Mouse (Mus musculus) activated CD4-positive, CD25-positive, alpha-beta regulatory T cell, adult 4 months (primary cell): ENCODE measurements around the gene Fancc. TPM values are rescaled to one million over a fixed set of nuclear protein-coding genes. Genes with fewer than 3 reads are reported as not detected.

Source experiments
- ATAC-seq: one replicate; pipeline ENCODE4 v1.8.0; 2017
- polyA plus RNA-seq, 2 experiments: library from polyadenylated mRNA; unstranded; fragments of 100-300 nt; shearing (Covaris generic); gene quantifications; one replicate each; pipeline ENCODE4 v1.2.1; 2017

Gene Fancc
- 10 to 100 TPM; 15.3 to 15.7 TPM for polyA plus RNA-seq

DNA sequence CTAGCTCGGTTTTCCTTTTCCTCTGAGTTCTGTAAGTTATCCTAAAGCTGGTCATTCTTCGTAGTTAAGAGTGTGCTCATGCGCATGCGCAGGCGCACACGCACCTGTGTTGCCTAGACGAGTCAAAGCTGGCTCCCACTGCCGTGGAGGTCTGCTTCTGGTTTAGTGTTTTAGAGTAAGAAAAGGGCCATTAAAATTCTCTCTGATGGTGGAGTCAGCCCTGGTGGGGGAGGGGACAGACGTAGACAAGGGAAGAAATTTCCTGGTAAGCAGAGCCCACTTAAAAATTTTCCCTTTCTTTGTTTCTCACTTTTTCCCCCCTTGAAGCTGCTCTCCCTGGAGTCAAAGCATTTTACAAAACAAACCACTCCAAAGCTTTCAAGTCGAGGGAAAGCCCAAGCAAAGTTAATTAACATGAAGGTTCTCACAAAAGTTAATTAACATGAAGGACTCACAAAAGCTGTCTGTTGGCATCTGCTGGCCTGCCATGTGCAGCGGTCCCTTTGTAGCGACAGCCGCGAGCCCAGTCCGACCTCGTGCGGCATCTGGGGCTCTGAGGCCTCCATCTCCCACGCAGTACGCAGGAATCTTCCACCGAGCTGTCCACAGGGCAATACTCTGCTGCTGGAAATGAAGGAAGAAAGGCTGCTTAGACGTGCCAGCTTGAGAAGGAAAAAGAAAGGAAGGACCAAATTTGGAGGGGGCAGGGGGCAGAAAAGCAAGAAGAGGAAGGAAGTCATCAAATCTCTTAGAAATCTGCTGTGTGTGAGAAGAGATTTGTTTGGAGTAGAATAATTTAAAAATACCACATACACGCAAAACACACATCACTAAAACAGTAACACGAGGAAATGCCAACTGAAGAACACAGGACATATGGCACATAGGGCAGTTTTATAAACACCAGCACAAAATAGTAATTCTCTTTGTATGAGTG, at the start of gene Fancc:
Fancc (minus strand) TSS at position 633 of the 937 bp plus-strand sequence.
- ATAC-seq, result peak; percentile 69

DNA sequence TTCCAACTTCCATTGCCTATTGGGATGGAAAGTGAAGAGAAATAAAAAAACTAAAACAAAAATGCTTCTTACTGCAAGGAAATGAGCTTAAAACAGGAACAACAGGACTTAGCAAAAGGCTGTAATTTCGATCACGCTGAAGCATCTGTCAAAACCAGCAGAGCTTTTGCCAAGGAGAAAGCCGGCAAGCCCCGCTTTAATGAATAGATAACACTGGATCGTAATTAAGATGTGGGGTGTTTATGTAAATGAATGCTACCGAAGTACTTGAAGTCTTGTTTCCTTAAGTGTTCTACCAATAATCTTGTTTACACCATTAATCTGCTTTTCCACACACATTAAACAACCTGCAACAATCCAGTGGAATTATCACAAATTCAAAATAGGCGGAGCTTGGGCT, 48.2 kb upstream of the Fancc start:
- no peak for ATAC-seq

DNA sequence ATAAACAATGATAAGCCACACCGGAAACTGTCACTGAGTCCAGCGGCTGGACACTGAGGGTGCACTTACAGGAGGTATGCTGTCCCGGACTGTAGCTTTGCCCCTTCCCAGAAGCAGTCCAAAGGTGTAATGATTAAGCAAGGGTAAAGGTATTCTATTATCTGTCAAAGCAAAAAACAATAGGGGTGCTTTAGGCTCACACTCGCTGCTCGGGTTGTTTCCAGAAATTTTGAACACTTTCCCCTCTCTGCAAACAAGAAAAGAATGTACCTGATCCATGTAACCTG, 47.8 kb upstream of the Fancc start:
- no peak for ATAC-seq

DNA sequence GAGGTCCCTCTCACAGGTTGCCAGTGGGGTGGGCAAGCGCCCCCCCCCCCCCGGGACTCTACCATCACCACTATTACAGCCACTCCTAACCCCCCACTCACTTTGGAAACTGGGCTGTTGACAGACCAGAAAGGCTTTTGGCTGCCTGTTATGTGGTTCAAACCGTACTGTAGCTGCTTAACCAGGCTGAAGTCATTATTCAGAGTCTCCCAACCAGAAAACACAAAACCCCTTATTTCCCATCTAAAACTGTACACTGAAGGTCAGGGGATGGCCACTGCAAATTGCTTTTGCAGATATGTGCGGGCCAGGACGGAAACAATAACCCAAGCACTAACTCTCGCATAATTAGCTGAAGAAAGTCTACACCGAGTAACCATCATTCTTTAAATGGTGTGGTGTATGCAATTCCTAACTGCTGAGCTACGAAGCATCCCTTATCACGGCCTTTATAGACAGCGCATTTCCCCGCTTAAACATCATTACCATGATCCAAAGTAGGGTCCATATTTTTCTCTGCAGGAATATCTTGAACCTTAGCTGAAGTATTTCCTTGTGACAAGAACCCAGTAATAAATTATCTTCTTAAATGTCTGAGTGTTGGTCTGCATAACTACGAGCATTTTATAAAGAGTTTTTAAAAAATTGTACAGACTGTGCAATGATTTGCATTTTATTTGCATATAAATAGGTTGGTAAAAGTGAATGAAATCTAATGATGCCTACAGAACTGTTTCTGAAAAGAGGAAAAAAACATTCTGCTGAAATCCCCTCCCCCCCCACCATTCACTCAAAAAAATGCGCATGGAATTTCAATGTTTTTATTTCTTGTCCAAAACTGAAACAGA, 47.3 kb upstream of the Fancc start:
- ATAC-seq, result no peak

DNA sequence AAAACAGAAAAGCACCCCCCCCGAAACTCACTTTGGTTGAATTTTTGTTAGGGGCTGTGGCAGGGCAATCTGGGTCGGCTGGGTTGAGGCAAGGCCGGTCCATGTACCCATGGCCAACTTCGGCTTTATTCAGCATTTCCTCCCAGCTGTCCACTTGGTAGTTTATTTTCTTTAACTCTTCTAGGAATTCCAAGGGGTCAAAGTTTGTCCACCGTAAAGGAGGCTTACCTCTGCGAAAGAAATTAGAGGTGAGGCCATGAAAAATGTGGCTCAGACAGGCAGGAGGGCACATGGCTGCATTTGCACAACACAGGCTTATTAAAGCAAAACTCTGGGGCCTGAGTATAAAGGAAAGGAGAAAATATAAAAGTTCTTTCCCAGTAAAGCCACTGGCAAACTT, 46.4 kb upstream of the Fancc start:
- ATAC-seq, result no peak

DNA sequence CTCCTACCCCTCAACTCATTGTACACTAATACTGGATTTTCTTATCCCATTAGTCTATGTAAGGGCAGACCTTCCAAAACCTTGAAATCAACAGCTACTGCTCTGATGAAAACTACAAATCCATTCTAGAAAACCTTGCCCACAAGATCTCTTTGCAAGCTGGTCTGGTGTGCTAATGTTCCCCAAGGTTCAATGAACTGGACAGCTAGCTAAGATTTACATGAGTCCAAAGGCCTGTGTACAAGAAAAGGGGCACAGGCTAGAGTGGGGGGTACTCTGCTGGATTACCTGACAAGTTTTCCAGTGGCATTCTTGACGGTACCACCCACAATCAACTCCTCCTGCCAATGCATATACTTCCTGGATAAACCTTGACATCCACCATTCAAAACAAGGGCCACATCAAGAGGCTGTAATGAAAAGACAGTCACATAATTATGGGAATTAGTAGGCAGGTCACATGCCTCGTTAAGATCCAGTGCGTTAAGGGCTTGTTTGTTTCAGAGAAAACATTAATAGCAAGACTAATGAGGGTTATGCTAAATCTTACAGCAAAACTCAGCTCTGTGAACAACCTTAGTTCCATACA, 45.8 kb upstream of the Fancc start:
- no peak for ATAC-seq

DNA sequence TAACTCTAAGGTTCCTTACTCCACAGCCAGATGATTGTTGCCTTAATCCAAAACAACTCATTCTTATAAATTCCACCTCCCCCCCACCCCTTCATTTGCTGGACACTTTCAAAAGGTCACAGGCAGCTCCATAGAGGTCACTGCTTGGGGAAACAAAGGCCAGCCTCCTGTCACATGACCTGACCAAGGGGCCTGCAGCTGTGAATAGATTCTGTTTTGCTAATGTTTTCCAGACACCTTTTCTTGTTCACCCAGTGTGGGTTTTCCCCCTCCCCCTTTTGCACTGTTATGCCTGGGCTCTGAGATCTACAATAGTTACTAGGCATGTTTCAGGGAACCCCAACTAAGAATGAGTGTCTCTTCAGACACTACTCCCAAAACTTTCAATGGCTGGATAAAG, 44.4 kb upstream of the Fancc start:
- ATAC-seq, result peak; percentile 40

DNA sequence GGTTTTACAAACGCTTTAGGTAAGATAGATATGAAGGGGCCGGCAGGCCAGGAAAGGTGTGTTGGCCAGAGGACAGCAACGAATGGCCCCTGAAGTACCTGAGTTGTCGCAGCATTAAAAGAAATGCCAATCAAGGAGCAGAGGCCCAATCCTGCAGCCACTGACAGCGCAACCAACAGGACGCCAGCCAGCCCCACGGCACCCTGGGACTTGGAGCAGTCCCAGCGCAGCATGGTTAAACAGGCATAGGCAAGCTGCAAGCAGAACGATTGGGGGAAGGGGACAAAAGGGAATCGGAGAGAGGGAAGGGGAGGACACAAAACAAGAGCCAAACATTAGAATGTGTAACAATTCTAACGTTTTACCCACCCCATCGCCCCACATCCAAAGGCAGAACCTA, 43.5 kb upstream of the Fancc start:
- no peak for ATAC-seq

DNA sequence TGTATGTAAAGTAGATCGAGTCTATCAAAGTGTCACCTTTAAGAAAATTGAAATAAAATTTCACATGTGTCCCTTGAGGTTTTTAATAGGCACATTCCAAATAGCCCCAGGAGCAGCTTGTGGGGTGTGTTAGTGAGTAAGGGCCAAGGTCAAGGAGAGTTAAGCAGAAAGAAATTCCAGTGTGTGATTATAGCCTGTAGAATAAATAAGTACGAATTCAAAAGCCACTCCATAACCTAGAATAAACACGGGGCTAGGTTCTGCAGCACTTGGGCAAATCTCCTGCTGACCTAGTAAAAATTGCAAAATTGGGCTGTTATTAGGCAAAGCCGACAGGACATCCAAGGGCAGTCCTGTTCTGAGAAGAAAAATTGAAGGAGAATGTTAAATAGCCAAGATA, 37.9 kb upstream of the Fancc start:
- ATAC-seq, result no peak

DNA sequence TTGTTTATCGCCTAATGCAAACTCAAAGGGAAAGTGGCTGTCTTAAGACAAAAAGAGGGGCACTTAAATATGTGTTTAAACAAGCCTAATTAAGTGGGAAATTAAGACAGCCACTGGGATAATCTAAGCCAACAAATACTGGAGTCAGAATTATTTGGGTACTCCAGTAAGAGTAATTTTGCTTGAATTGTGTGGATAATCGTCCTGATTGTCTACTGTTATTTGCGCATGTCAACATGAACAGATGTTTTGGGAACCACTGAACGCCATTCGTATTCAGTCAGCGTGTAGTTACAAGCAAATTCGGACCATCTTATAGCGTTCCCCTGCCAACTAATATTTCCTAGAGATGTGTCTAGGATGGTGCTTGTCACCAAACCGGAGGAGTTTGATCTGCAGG, 33.8 kb upstream of the Fancc start:
- ATAC-seq, result no peak

DNA sequence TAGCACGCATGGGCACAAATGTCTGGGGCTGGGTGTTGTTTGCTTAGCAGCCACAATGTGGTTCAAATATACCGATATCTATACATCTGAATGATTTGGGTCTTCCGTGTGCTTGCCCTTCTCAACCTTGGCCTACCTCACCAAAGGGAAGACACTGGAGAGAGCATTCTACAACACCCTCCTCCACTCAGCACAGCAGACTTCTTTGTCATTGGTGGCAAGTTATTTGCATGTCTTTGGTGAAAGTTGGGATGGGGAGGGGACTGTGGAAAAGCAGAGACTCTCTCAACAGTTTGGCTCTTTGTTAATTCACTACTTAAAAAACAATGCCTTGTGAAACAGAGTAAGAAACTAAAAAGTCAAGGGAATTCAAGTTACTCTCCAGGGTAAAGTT, 33.3 kb upstream of the Fancc start:
- ATAC-seq, result no peak

DNA sequence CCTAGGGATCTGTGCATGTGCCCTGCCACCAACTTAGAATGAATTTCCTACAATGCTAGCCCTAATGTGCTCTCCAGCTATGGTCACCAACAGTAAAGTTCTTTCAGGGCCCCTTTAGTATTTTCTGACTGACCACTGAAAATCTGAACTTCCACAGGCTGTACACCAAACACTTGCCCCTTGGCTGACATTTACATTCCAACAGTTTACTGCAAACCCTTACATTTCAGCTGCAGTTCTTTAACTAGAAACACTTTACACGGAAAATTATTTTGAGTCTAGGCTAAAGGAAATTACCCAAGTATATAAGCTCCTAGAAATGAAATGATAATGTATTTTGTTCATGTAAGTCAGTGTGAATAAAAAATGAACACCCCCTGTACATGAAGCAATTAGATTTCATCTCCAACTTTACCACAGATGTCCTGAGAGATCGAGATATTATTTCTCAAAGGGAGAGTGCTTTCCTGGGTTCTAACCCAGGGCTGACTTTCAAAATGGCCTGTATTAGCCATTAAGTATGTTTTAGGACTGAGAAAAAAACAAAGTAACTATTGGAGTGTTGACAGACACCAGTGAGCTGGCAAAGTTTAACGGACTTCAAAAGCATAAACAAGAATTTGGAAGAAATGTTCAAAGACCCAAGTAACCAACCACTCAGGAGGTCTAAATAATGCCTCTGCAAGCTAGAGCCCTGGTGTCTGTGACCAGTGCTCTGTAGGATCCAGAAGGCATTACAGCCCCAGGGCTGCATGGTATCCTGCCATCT, 32.7 kb upstream of the Fancc start:
- ATAC-seq, result no peak

DNA sequence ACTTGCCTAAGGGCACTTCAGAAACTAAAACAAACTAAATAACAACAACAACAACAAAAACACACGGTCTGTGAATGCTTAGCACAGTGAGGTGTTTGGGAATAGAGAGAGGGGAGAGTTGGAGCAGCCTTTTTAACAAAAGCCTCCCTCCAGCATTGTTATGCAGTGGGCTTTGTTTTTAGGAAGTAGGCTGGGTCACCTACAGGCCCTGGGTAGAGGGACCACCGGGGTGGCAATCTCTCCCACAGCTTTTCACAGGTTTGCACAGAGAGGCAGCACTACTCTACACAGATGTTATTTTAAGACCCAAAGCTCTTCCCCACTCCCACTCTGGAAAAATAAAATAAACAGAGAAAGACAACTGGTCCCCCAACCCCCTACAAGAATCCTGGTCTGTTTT, 31.8 kb upstream of the Fancc start:
- no peak for ATAC-seq

DNA sequence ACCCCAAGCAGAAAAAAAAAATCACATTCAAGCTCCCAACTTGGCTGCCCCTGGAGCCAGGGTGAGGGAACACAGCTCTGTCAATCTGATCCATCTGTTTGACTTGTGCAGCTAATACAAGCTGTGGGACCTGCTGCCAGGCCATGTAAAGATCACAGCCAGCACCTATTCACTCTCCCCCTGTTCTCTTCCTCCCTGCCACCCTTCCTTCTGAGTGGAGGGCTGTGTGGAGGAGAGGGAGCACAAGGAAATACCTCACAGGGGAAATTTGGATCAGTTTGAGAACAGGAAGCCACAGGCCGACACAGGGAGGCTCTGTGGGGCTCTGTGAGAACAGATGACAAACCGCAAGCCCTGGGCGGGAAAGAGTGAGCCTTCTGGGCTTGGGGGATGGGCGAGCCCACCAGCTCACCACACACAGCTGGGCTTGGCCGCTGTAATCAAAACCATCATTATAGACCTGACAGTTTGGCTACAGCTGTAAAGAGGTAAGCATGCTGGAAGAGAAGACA, 31.1 kb upstream of the Fancc start:
- ATAC-seq, result peak; percentile 93

DNA sequence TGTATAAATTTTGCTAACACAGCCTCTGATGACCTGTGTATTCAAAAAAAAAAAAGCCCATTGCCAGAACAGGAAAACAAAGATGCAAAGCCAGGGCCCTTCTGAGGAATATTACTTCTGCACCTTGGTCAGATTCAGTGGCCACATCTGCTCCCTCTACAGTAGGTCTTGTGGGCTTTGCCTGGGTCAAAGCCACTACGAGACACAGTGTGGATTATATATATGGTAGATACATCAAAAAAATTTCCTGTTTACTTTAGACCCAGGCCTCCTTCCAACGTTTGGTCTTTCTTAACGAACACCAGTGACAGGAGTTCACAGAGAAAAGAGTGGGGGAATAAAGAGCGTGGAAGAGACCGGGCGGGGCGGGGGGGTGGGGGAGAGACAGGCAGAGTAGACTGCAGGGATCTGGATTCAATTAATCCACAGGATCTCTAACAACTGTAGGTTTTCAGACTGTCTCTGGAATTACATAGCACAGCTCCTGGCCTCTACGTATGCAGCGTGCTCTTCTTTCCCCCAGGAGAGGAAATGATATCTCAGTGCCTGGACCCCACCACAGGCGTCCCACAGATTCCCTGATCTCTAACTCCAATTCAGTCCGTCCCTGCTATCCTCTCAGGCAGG, 28.6 kb upstream of the Fancc start:
- ATAC-seq, result no peak

DNA sequence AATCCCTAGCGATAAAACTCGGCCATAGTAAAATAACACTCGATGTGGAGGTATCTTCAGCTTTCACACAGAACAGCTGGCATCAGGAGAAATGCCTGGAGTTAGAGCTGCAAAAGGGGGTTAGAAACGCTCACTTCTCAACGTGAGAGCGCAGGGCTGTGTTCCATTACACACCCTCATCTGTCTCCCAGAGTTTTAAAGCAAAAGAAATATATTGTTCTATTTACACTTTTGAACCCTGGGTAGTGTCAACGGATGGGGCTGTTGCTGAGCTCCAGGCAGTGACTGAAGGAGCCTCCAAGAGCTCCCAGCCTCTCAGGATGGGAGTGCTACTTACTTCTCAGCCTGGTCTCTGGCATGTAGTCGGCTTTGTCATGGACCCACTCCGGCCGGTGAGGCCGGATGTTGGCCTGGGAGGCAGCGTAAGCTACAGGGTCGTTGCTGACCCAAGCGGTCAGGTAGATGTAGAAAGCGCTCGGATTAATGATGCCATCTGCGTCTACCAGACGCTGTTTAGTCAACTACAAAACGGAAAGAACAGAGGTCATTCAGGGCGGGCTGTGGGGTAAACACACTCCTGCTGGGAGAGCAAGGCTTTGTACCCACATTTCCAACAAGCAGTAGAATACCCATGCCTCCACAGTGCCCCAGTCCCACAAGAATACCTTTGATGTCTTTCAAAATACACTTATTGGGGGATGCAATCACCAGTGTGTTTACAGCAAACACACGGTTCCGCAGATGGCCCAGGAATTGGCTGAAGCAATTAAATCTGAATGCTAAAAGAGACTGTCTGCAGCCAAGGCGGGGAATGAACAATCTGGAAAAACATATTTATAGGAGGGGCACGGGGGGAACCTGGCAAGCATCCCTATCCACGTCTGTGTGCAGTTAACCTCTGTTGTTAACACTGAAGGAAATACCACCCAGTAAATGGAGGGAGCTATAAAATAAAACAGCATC, 27.8 kb upstream of the Fancc start:
- no peak for ATAC-seq

DNA sequence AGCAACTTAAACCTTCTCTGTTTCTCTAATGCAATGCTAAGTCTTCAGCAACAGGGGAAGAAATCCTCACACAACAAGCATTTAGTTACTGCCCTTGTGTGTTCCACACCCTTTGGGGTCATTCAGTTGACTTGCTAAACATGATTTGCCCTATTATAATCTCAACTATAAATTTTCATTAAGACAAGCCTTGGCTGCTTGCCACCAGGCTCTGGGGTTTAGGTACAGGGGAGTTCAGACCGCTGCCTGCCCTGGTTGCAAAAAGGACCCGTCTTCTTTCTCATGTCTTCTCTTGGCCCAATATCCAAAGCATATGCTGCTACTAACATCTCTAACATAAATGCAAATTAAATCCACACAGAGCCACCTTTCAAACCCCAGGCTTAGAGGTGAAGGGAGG, 27.0 kb upstream of the Fancc start:
- no peak for ATAC-seq

DNA sequence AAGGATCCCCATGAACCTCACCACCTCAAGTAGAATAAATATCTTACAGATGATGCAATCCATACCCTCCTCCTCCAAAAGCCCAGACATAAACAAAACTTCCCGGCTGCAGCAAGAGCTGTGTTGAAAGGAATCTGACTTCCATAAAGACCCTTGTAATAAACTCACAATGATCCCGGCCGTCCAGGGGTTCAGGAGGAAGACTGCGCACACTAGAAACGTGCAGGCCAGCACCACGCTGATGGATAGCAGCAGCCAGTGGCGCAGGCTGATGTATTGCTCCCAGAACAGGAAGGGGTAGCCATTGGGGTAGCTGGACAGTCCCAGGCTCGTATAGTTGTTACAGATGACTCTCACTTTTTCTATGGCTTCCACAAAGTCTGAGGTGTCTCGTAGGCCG, 25.8 kb upstream of the Fancc start:
- no peak for ATAC-seq

DNA sequence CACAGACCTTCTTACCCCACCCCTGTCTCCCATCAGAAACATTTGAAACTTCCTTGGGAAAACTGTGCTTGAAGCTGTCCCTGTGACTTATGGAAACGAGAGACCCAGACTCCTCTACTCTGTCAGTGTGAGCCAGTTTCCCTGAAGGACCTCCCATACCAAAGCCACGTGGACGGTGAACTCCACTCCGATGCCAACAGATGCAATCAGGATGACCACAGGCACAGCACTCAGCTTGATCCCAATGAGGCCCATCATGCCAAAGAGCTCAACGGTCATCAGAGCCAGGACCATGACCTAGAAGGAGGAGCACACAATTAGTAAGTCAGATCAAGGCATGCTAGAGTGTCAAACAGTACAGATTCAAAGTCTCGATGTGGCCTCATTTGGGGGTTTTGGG, 23.0 kb upstream of the Fancc start:
- ATAC-seq, result no peak

DNA sequence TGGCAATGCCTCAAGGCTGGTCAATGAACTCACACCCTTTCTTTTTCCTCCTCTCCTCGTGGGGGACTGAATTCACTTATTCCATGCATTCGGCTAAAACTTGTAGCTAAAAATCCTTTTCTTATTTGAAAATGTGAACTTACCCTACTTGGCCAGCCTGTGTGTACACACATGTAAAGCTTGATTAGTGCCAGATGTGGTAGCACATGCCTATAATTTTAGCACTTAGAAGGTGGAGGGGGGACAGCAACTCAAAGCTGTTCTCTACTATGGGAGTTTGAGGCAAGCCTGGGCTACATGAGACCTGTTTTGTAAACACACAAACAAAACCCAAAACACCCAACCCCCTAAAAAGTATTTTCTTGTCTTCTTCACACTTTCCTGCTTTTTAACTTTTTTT, 19.5 kb upstream of the Fancc start:
- no peak for ATAC-seq

DNA sequence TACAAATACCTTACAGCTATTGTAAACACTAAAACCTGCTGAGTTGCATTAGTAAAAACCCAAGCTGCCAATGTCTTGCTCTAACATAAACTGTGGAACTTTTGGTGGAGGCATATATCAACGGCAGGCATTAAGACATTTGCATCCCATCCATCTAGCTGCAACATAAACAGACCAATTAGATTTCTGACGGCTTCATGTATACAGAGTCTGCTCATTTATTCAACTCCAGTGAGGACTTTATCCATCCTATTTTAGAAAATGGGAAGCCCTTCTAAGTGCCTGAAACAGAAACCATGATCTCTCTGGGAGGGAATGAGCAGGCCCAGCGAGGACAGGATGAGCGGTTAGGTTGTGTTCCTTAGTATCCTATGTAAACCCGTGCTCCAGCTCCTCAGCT, 18.5 kb upstream of the Fancc start:
- ATAC-seq, result no peak
